Mouse (Mus musculus) sigmoid colon, adult 10 weeks (tissue): ENCODE data around the gene Olfr541. TPM values are rescaled to one million over a fixed set of nuclear protein-coding genes. Genes with fewer than 3 reads are reported as not detected.

Experiments
- polyA plus RNA-seq: library from polyadenylated mRNA; stranded (reverse); fragments of 350-450 nt; fragmentation: Illumina TruSeq; extraction: RNeasy Lipid Tissue Mini Kit (QIAGEN cat#74804); gene quantifications from one replicate; pipeline ENCODE4 v1.2.3, GENCODE M21; 2014; ENCODE audit warnings: low read depth, low replicate concordance

Gene Olfr541
- polyA plus RNA-seq: not detected

GRCm38 (mm10) chr7:140696967-140697366 lies at the start of gene Olfr541:
Gene Olfr541 (plus strand): TSS chr7:140697267.

GRCm38 (mm10) chr7:140659630-140660029 lies 37.4 kb upstream of the Olfr541 start, which contains the start of gene Olfr539:
Gene Olfr539 (plus strand): TSS chr7:140659930.

GRCm38 (mm10) chr7:140681651-140682050 lies 15.4 kb upstream of the Olfr541 start, which contains the start of gene Olfr45:
Gene Olfr45 (plus strand): TSS chr7:140681951.

Other genes with a start within 250 kb of the Olfr541 start
- gene Olfr533, start 233.9 kb upstream of the Olfr541 start, polyA plus RNA-seq: not detected
- gene Olfr535, start 213.1 kb upstream of the Olfr541 start, polyA plus RNA-seq: not detected
- not detected for gene Olfr536, start 189.9 kb upstream of the Olfr541 start, polyA plus RNA-seq
- not detected for gene Olfr538, start 129.4 kb upstream of the Olfr541 start, polyA plus RNA-seq
- gene Olfr46, start 96.0 kb upstream of the Olfr541 start, polyA plus RNA-seq: not detected
- gene Olfr61, start 68.3 kb upstream of the Olfr541 start, polyA plus RNA-seq: not detected
- not detected for gene Olfr53, start 50.8 kb upstream of the Olfr541 start, polyA plus RNA-seq
- not detected for gene Olfr539, start 37.3 kb upstream of the Olfr541 start, polyA plus RNA-seq
- not detected for gene Olfr45, start 15.3 kb upstream of the Olfr541 start, polyA plus RNA-seq
- gene Cyp2e1, start 66.5 kb downstream of the Olfr541 start, polyA plus RNA-seq: 26.0 TPM
- not detected for gene Syce1, start 90.6 kb downstream of the Olfr541 start, polyA plus RNA-seq
- gene Zfp941, start 124.9 kb downstream of the Olfr541 start, polyA plus RNA-seq: 1.5 TPM
- 11.3 TPM for gene Urah, start 137.8 kb downstream of the Olfr541 start, polyA plus RNA-seq
- gene Scgb1c1, start 148.3 kb downstream of the Olfr541 start, polyA plus RNA-seq: not detected
- gene Odf3, start 150.5 kb downstream of the Olfr541 start, polyA plus RNA-seq: not detected
- gene Gm45785, start 159.1 kb downstream of the Olfr541 start, polyA plus RNA-seq: not detected
- 6.9 TPM for gene Ric8a, start 159.7 kb downstream of the Olfr541 start, polyA plus RNA-seq
- gene Bet1l, start 160.3 kb downstream of the Olfr541 start, polyA plus RNA-seq: 3.0 TPM
- gene Psmd13, start 184.7 kb downstream of the Olfr541 start, polyA plus RNA-seq: 117 TPM
- gene Sirt3, start 185.0 kb downstream of the Olfr541 start, polyA plus RNA-seq: 8.5 TPM
- gene Cox8b, start 203.2 kb downstream of the Olfr541 start, polyA plus RNA-seq: not detected
- gene Nlrp6, start 223.6 kb downstream of the Olfr541 start, polyA plus RNA-seq: 26.6 TPM
- gene Pgghg, start 244.1 kb downstream of the Olfr541 start, polyA plus RNA-seq: 0.82 TPM